Comparison of ENCODE assay signal across 8 mouse cellular contexts in the genomic region with DNA sequence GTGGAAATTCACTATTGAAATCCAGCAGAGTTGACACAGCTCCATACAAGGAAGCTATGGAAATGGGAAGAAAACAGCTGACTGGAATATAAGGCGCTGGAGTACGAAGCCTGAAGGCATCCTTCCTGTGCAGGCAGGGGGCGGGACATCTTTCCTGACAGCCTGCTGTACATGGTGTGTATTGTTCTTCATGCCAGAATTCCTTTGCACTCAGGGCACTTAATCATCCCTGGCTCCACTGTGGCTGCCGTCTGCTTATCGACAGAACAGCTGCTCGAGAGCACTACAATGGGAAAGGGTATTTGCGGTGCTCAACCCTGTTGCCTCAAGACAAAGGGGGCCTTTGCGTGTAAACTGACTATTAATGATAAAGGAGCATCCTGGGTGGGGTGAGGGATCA. TPM values are rescaled to one million over a fixed set of nuclear protein-coding genes. Genes with fewer than 3 reads are reported as not detected.
DNase-seq lines count a peak whose midpoint lies in the region; ATAC-seq and TF ChIP-seq lines count a peak whose summit lies in the region.

No protein-coding gene starts in this region.

- TF ChIP-seq POLR2A in myocyte (IDR thresholded peaks at IDR 0.05; ENCODE audit: insufficient read length, low read depth), result no peak

- H3K79me2 ChIP-seq in myocyte (ENCODE audit: control insufficient read depth, insufficient read depth), result no peaks in the 10 kb centered on the region

- intact Hi-C loops in heart, postnatal 14 days (cut with DNase I), result no loop called here

- no peak overlapping the region for H3K4me2 ChIP-seq in myocyte (ENCODE audit: low read depth)

- H3K4me3 ChIP-seq in myocyte, result no peak overlapping the region

- no peak for DNase-seq in frontal cortex, postnatal 14 days (ENCODE audit: low spot score in 2 of 2)
- DNase-seq in adrenal gland, postnatal 10 days, result peak; percentile 21
- DNase-seq in heart, postnatal 14 days, result peak; percentile 2 to 19
- peak; percentile 1 to 18 for DNase-seq in layer of hippocampus, adult 18-20 months (ENCODE audit: low spot score in 2 of 2)
- DNase-seq in gastrocnemius, adult 18-20 months (ENCODE audit: low spot score), result no peak
- DNase-seq in urinary bladder, postnatal 25 days (ENCODE audit: low spot score), result no peak

- H3ac ChIP-seq in myocyte (ENCODE audit: control insufficient read depth, insufficient read length), result no peak overlapping the region

- H3K36me3 ChIP-seq in myocyte (ENCODE audit: control insufficient read depth, insufficient read depth), result no peaks in the 10 kb centered on the region

- no peaks in the 10 kb centered on the region for H3K27me3 ChIP-seq in myocyte (ENCODE audit: control insufficient read depth, insufficient read depth, insufficient read length)

- ATAC-seq in frontal cortex, adult (ENCODE audit: low TSS enrichment), result peak; percentile 81

TF ChIP-seq in myocyte, 11 proteins besides CTCF, POLR2A, EP300 and RAD21:
- TF ChIP-seq MYOD1 (IDR thresholded peaks at IDR 0.05; ENCODE audit: control insufficient read depth in 1 of 3, insufficient read length in 2 of 3, low read depth in 2 of 3) (peak in 2 of 3 experiments; percentile 45 to 63), REST (IDR thresholded peaks at IDR 0.05; ENCODE audit: insufficient read depth, insufficient read length) (no peak), USF1 (IDR thresholded peaks at IDR 0.05; ENCODE audit: low read depth) (no peak), TCF3 (IDR thresholded peaks at IDR 0.05; ENCODE audit: insufficient read length, low read depth) (no peak), TCF12 (IDR thresholded peaks at IDR 0.05; ENCODE audit: insufficient read depth, poor library complexity, severe bottlenecking) (no peak), SRF (IDR thresholded peaks at IDR 0.05; ENCODE audit: control insufficient read depth, insufficient read length, low read depth) (no peak), E2F4 (IDR thresholded peaks at IDR 0.05; ENCODE audit: insufficient read depth) (no peak), POLR2AphosphoS2 (IDR thresholded peaks at IDR 0.05; ENCODE audit: insufficient read length, low read depth) (no peak), MAX (IDR thresholded peaks at IDR 0.05; ENCODE audit: low read depth) (no peak), MYOG (IDR thresholded peaks at IDR 0.05; ENCODE audit: control insufficient read depth in 1 of 3, insufficient read depth in 1 of 3, insufficient read length in 2 of 3, low read depth in 2 of 3) (peak in 2 of 3 experiments; percentile 33 to 43), CEBPB (IDR thresholded peaks at IDR 0.05; ENCODE audit: insufficient read depth, poor library complexity, severe bottlenecking) (no peak)

RNA-seq across cellular contexts. Expression of gene Ehd3, which starts 33.0 kb away (rescaled TPM):
- total RNA-seq in adrenal gland, postnatal 10 days (2021), result 10 to 100 TPM; 41.0 to 70.0 TPM
- total RNA-seq in heart, postnatal 14 days (2021), result 1 to 10 TPM; 3.9 to 4.2 TPM
- total RNA-seq in layer of hippocampus, adult 18-20 months (2021), result 100 to 1,000 TPM; 138 to 145 TPM
- polyA plus RNA-seq in myocyte (2012; fragmentation: generic; extraction: Trizol), result 2.9 TPM
- 1 to 10 TPM; 5.9 to 6.3 TPM for total RNA-seq in gastrocnemius, adult 18-20 months (2021)

Comparison
In these comparisons a context has a peak if more than half of its experiments do, and no peak if none do; other contexts are left out.
1. DNase-seq: peak in adrenal gland, postnatal 10 days (single experiment), heart, postnatal 14 days (2 of 2) and layer of hippocampus, adult 18-20 months (2 of 2); none in frontal cortex, postnatal 14 days (0 of 2), gastrocnemius, adult 18-20 months (single experiment) and urinary bladder, postnatal 25 days (single experiment).
2. RNA of gene Ehd3, which starts 33.0 kb away (total RNA-seq): 138 to 145 TPM in layer of hippocampus, adult 18-20 months and 41.0 to 70.0 TPM in adrenal gland, postnatal 10 days; 5.9 to 6.3 TPM in gastrocnemius, adult 18-20 months and 3.9 to 4.2 TPM in heart, postnatal 14 days; every median in the first group is over 4 times any median in the second.